Mouse (Mus musculus) heart, adult 9 months (tissue): Measurements from ENCODE around the gene Rhog.
A peak's percentile ranks its signal among the peaks of the same experiment; 100 is the strongest.
"Not testable (repeated sequence)": the region's sequence is repeated elsewhere in the genome, so short reads cannot be mapped to it uniquely, and the experiment has no call there.

Experiments used
- DNase-seq, 2 experiments: peaks; one replicate each; pipeline ENCODE4 v3.0.0; 2022; ENCODE audit warnings: low spot score in 2 of 2

Gene Rhog

GRCm38 (mm10) chr7:102255954-102256353 is at the start of gene Rhog:
Rhog (minus strand) TSS chr7:102256054.
- no peak for DNase-seq

- DNase-seq: peak; percentile 17 to 33
These were observed 49.7 kb upstream of the Rhog start for GRCm38 (mm10) chr7:102305596-102305995.

- DNase-seq: no peak
These were observed 46.6 kb upstream of the Rhog start for GRCm38 (mm10) chr7:102302471-102302870.

GRCm38 (mm10) chr7:102300761-102301160 is 44.9 kb upstream of the Rhog start:
- no peak for DNase-seq

GRCm38 (mm10) chr7:102293234-102293633 is 37.4 kb upstream of the Rhog start:
- DNase-seq: no peak

- no peak for DNase-seq
These were observed 36.4 kb upstream of the Rhog start for GRCm38 (mm10) chr7:102292228-102292627.

GRCm38 (mm10) chr7:102289466-102289865 is 33.6 kb upstream of the Rhog start:
- DNase-seq: no peak

GRCm38 (mm10) chr7:102282261-102282660 is 26.4 kb upstream of the Rhog start:
- DNase-seq: peak; percentile 50 to 72

GRCm38 (mm10) chr7:102281403-102281802 is 25.5 kb upstream of the Rhog start:
- DNase-seq: no peak

- DNase-seq: peak; percentile 46 to 50
These were observed 16.6 kb upstream of the Rhog start for GRCm38 (mm10) chr7:102272422-102272948.

- no peak for DNase-seq
These were observed 12.5 kb upstream of the Rhog start for GRCm38 (mm10) chr7:102268395-102268748.

GRCm38 (mm10) chr7:102267601-102268394 is 11.9 kb upstream of the Rhog start, which contains the start of gene Stim1:
Stim1 (plus strand) TSS chr7:102267806.
- peak in 1 of 2 experiments; percentile 61 for DNase-seq

GRCm38 (mm10) chr7:102267113-102267579 is 11.3 kb upstream of the Rhog start:
- peak; percentile 94 for DNase-seq

- peak in 1 of 2 experiments; percentile 46 for DNase-seq
These were observed 10.7 kb upstream of the Rhog start for GRCm38 (mm10) chr7:102266401-102267042.

GRCm38 (mm10) chr7:102266021-102266400 is 10.2 kb upstream of the Rhog start:
- DNase-seq: not testable (repeated sequence)

- DNase-seq: no peak
These were observed 7.2 kb upstream of the Rhog start for GRCm38 (mm10) chr7:102263020-102263419.

GRCm38 (mm10) chr7:102260518-102260917 is 4.7 kb upstream of the Rhog start:
- no peak for DNase-seq

GRCm38 (mm10) chr7:102259716-102260479 is 4.0 kb upstream of the Rhog start:
- no peak for DNase-seq

- no peak for DNase-seq
These were observed 2.9 kb upstream of the Rhog start for GRCm38 (mm10) chr7:102258753-102259152.

GRCm38 (mm10) chr7:102258189-102258588 is 2.3 kb upstream of the Rhog start:
- DNase-seq: peak in 1 of 2 experiments; percentile 57

GRCm38 (mm10) chr7:102256636-102257035 is 782 bp upstream of the Rhog start:
- DNase-seq: no peak

GRCm38 (mm10) chr7:102253631-102254030 is 2.2 kb downstream of the Rhog start:
- DNase-seq: no peak
